Mouse (Mus musculus) CD8-positive naive resting alpha-beta T cell, adult 2 months (primary cell): ENCODE measurements around the gene Armc3.

Experiments used
- DNase-seq, 2 experiments: peaks; one replicate each; pipeline ENCODE4 v3.0.0; 2022; ENCODE audit warnings: low read depth in 2 of 2, low spot score in 2 of 2

Gene Armc3

DNA sequence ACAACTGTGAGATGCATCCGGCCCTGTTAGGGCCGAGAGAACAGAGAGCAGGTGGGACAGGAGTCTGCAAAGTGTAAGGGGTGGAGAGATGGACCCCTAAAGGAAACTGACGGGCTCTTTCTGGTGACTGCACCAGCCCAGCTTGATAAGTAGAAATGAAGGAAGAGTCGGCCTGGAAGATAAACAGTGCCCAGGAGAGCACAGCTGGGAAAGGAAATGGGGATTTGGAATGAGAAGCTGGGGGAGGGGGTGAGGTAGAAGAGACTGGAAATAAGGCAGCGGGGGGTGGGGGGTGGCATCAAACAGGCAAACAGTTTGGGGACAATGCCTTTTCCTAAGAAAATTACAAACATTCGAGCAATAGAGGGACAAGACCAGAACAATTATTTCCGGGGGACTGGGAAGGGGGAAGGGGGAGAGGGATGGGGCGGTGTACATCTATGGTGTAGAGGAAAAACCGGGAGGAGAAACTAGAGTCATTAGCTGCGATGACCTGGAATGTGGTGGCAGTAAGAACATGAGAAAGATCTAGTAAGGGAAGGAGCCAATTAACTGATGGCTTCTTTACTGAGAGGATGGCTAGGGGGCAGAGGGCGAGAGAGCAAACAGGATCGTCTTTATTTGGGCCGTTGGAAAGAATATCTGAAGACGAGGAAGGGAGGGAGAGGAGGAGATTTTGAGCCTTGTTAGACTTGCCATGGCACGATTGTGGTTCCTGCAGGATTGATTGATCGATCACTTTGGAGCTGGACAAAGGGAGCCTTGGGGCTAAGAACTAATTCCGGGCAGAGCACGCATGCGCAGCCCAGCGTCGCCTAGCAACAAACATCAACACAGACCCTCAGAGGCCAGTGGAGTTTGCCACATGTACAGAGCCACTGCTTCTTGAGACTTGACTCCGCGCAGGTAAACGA lies at the start of gene Armc3:
Gene Armc3 (plus strand): TSS at position 851 of the 914 bp plus-strand sequence.
- DNase-seq = peak in 1 of 2 experiments; percentile 5

DNA sequence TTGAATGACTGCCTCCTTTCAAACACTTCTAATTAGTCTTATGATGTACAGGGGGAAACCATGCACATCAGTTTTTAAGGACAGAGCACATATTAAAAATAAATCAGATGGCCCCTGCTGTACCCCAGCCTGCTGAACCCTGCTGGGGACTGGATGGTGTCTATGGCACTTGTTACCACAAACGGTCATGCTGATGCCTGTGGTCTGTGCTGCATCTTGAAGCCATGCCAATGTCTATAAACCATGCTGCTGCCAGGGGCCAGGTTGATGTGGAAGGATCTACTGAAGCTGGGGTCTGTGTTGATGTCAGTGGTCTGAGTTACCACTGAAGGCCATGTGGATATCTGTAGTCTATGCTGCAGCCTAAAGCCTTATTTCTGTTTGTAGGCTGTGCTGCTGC lies 46.4 kb upstream of the Armc3 start:
- no peak for DNase-seq

- peak; percentile 5 to 37 for DNase-seq
These were observed 42.9 kb upstream of the Armc3 start for GRCm38 (mm10) chr2:19156176-19156575.

DNA sequence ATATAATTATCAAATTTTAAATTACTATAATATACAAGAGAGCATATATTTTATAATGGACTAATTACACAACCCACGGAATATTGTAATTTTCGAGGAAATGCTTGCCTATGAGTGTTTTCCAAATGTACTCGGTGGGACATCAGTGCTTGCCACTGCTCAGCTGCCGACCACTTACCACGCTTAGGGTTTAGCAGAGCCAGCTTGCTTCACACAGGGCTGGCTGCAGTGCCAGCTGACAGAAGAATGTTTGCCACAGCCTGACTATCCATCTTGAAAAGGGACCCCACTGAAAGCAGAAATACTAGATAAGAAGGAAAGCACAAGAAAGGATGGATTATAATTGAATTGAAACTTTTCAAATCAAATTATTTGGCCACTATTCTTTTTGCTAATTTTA lies 39.6 kb upstream of the Armc3 start:
- no peak for DNase-seq

DNA sequence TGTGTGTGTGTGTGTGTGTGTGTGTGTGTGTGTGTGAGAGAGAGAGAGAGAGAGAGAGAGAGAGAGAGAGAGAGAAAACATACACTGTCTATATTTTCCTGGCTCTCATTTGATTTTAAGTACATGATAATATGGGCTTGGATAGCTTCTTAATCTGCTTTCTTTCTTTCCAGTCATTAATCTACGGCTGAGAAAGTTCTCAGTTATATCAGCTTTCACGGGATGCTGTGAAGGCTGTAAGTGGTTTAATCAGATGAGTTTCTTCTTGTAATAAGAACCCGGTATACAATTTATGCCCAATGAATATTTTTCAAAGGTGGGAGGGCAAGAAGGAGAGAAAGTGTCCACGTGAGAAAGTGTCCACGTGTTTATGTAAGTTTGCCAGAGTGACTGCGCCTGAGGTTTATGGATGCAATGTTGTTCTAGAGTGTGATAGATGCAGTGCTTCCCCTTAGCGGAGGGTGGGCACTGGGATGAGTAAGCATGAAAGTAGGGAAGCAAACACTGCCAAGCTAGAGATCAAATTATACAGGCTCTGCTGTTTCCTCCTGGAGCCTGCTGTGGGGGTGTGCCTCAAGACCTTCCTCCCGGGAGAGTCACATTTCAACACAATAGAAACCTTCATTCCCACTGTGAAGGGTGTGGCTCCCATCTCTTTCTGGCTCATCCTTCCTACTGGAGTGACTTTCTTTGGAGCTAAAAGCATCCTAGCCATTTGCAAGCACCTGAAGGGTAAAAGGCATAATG lies 38.6 kb upstream of the Armc3 start:
- DNase-seq = no peak

DNA sequence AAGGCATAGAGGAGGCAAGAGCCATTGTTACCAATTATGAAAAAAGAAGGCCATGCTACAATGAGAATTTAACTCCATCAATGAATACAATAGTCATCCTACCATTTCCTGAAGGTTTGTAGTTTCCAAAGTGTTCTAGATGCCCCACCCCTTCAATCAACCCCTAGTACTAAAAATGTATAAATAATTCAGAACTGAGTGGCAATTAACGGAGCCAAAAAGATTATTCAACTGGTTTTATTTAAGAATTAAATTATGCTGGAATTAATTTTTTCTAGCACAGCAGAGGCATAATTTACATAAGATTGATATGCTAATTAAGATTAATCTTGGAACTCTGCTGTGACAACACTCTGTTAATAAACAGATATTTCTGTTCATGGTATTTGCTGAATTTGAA lies 34.9 kb upstream of the Armc3 start:
- no peak for DNase-seq

- DNase-seq = no peak
These were observed 22.3 kb upstream of the Armc3 start for GRCm38 (mm10) chr2:19176827-19177236.

GRCm38 (mm10) chr2:19199366-19199853 lies 308 bp downstream of the Armc3 start:
- no peak for DNase-seq

- no peak for DNase-seq
These were observed 1.0 kb downstream of the Armc3 start for GRCm38 (mm10) chr2:19200112-19200511.

DNA sequence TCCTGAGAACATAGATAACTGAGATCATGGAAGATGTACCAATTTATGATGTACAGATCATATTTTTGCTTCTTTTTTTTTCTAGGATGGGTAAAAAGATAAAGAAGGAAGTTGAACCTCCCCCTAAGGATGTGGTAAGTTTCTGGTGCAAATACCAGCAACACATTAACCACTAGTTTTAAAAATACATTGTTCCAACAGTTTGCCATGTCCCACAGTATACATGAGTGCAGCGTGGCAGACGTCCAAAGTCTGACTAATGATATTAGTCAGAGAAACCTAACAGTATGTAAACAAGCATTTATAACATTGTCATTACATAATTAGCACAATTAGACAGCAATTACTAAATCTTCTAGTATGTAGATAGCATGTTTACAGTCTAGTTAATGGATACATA lies 2.6 kb downstream of the Armc3 start:
- DNase-seq = no peak

- no peak for DNase-seq
These were observed 35.2 kb downstream of the Armc3 start for GRCm38 (mm10) chr2:19234305-19234704.

- DNase-seq = no peak
These were observed 36.1 kb downstream of the Armc3 start for GRCm38 (mm10) chr2:19235193-19235592.

DNA sequence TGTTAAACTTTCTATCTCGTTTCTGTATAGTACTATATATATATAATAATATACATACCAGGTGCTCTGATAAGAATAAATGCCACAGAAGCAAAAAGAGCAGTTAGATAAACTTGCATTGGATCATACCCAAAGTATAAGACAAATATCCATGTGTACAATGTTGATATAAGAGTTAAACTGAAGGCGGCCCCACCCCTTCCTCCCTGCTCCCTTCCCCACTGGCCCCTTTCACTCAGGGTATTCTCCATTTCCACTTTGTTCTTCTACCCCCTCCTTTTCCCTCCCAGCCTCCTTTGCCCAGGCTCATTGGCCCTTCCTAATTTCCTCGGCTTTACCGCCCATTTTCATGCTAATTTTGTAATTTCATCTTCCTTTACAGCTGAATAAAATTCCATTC lies 36.5 kb downstream of the Armc3 start:
- DNase-seq = no peak

GRCm38 (mm10) chr2:19238771-19239170 lies 39.7 kb downstream of the Armc3 start:
- DNase-seq = no peak

GRCm38 (mm10) chr2:19249611-19250010 lies 50.5 kb downstream of the Armc3 start:
- no peak for DNase-seq

GRCm38 (mm10) chr2:19255037-19255436 lies 55.9 kb downstream of the Armc3 start:
- no peak for DNase-seq

DNA sequence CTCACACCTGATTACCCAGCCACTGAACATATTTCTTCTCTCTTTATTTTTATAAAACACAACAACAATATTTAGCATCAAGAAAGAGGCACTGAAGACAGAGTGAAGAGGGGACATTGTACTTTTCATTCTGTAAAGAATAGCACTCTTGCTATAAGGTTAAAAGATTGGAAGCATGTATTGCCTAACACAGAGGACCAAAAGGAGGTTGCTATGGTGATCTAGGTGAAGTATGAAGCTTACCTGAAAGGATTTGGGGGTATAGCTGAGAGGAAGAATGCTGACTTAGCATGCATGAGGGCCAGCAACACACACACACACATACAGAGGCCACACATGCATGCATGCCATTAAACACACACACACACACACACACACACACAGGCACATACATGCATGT lies 58.2 kb downstream of the Armc3 start:
- DNase-seq = no peak

DNA sequence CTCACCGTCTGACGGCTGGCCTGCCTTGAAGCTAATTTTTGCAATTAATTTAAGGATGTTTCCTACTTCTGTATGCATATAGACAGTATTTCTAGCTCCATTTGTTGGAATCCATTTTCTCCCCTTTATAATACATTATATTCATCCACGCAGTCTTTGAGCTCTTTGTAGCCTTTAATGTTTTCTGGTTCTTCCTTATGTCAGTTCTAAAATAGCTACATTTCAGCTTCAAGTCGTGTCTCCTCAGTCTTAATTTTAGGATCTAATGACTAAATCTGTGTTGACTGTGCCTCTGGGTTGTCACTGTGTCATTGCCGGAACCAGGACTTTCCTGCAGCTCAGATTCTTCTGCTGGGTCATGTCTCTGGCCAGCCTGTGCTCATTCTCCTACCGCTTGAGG lies 61.3 kb downstream of the Armc3 start:
- no peak for DNase-seq

DNA sequence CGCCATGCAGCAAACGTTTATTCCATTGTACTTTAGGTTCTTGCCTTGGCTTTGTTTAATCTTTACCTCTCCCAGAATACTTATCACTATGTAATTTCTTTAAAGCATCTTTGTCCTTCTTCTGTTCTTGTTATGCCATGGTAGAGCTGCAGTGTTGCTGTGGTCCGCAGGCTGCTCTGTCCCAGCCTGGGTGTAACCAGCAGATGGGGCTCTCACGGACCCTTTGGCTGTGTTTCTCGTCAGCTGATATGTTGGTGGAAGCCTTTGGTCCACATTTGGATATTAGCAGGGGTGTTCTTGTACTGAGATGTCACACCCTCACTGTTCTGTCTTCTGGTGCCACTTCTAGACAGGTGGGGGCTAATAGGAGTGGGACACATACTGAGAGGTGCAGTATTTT lies 64.3 kb downstream of the Armc3 start:
- no peak for DNase-seq

DNA sequence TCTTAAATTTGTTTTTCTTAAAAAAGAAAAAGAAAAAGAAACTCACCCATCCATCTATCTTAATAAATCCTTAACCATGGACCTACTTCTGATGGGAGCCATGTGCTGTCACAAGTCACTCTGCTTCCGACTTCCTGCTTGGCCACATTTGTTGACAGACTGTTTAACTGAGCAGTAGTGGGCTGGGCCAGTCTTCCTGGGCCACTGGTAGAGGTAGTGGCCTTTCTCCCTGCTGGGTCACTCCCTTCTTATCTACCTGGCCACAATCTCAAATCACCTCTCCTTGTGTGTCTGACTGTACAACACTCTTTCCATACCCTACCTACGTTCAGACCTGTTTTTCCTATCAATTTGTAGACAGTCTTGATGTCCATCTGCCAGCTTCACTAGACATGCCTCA lies 66.7 kb downstream of the Armc3 start:
- no peak for DNase-seq

DNA sequence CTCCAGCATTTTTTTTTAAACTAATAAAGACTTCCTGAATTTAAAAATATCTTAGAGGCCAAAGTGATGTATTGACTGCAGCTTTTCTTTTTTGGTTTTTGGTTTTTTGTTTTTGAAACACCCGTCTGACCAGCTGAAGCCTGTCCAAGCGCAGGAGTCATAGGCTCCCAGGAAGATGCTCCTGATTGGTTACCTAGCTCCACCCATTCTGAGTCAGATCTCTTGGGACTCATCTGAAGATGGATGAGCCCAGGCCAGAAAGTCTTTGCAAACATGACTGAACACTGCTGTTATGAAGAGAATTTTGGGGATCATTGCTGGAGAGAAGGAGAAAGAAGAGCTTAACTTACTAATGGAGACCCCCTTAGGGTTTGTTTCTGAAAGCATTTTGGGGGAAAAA lies 68.3 kb downstream of the Armc3 start:
- no peak for DNase-seq

GRCm38 (mm10) chr2:19269955-19270354 lies 70.9 kb downstream of the Armc3 start:
- no peak for DNase-seq
